In genomic region chr4:118291231-118291630, GRCm38 (mm10) we compare ENCODE assay signal across 8 mouse cellular contexts. TPM values are rescaled to one million over a fixed set of nuclear protein-coding genes. Genes with fewer than 3 reads are reported as not detected.
DNase-seq lines count a peak whose midpoint lies in the region; ATAC-seq and TF ChIP-seq lines count a peak whose summit lies in the region.

TSS of gene Ptprf (minus strand) at chr4:118291405.

- H3K9ac ChIP-seq in embryonic facial prominence, embryonic 13.5 days = peak within 1 kb of the TSS; percentile 95
- H3K9ac ChIP-seq in heart, embryonic 14.5 days (ENCODE audit: low read length) = peak within 1 kb of the TSS; percentile 92
- peak within 1 kb of the TSS; percentile 95 for H3K9ac ChIP-seq in kidney, postnatal 0 days (ENCODE audit: low read depth, low read length)
- peak within 1 kb of the TSS; percentile 78 for H3K9ac ChIP-seq in liver, embryonic 11.5 days (ENCODE audit: low read depth, low read length)
- H3K9ac ChIP-seq in neural tube, embryonic 11.5 days (ENCODE audit: low read length) = peak within 1 kb of the TSS; percentile 95

- peak within 1 kb of the TSS; percentile 69 for H3K4me2 ChIP-seq in embryonic facial prominence, embryonic 13.5 days
- H3K4me2 ChIP-seq in heart, embryonic 14.5 days (ENCODE audit: low read length) = peak within 1 kb of the TSS; percentile 84
- H3K4me2 ChIP-seq in kidney, postnatal 0 days (ENCODE audit: low read length) = peak within 1 kb of the TSS; percentile 80
- H3K4me2 ChIP-seq in liver, embryonic 11.5 days = peak within 1 kb of the TSS; percentile 75
- H3K4me2 ChIP-seq in neural tube, embryonic 11.5 days (ENCODE audit: low read depth) = peak within 1 kb of the TSS; percentile 50

- H3K27me3 ChIP-seq in embryonic facial prominence, embryonic 13.5 days = no peaks in the 10 kb centered on the region
- H3K27me3 ChIP-seq in heart, embryonic 14.5 days (ENCODE audit: control insufficient read depth, insufficient read depth, low read length) = no peaks in the 10 kb centered on the region
- no peaks in the 10 kb centered on the region for H3K27me3 ChIP-seq in kidney, postnatal 0 days (ENCODE audit: insufficient read depth, low read length)
- H3K27me3 ChIP-seq in liver, embryonic 11.5 days (replicated peaks; ENCODE audit: control insufficient read depth, insufficient read depth, low read length) = peaks cover 35% of the 10 kb centered on the region
- H3K27me3 ChIP-seq in neural tube, embryonic 11.5 days (ENCODE audit: control insufficient read depth, insufficient read depth, low read length) = no peaks in the 10 kb centered on the region

- peak within 1 kb of the TSS; percentile 85 for H3K4me3 ChIP-seq in embryonic facial prominence, embryonic 13.5 days
- H3K4me3 ChIP-seq in heart, embryonic 14.5 days (ENCODE audit: control insufficient read depth in 1 of 2, insufficient read depth in 1 of 2, low read depth in 1 of 2, low read length in 2 of 2) = peak within 1 kb of the TSS; percentile 74 to 80
- peak within 1 kb of the TSS; percentile 90 for H3K4me3 ChIP-seq in kidney, postnatal 0 days (replicated peaks; ENCODE audit: low read depth, low read length)
- H3K4me3 ChIP-seq in liver, embryonic 11.5 days (ENCODE audit: low read depth, low read length) = peak within 1 kb of the TSS; percentile 77
- H3K4me3 ChIP-seq in neural tube, embryonic 11.5 days (ENCODE audit: low read depth, low read length) = peak within 1 kb of the TSS; percentile 99

- peaks cover 47% of the 10 kb centered on the region for H3K4me1 ChIP-seq in embryonic facial prominence, embryonic 13.5 days
- H3K4me1 ChIP-seq in heart, embryonic 14.5 days (ENCODE audit: control insufficient read depth in 2 of 2, insufficient read depth in 2 of 2, low read length in 2 of 2) = peaks cover 8 to 19% of the 10 kb centered on the region in 2 experiments; a peak in 3 of 4 replicates
- H3K4me1 ChIP-seq in kidney, postnatal 0 days (replicated peaks; ENCODE audit: insufficient read depth, low read length) = peaks cover 17% of the 10 kb centered on the region
- H3K4me1 ChIP-seq in liver, embryonic 11.5 days (replicated peaks; ENCODE audit: control insufficient read depth, insufficient read depth, low read length) = peaks cover 11% of the 10 kb centered on the region
- H3K4me1 ChIP-seq in neural tube, embryonic 11.5 days (ENCODE audit: control insufficient read depth, insufficient read depth, low read length) = peaks cover 9% of the 10 kb centered on the region

- H3K27ac ChIP-seq in embryonic facial prominence, embryonic 13.5 days = peak within 1 kb of the TSS; percentile 94
- peak within 1 kb of the TSS; percentile 28 to 82; a peak in 3 of 4 replicates for H3K27ac ChIP-seq in heart, embryonic 14.5 days (replicated peaks in 1 of 2; ENCODE audit: control insufficient read depth in 1 of 2, insufficient read depth in 1 of 2, low read depth in 2 of 2, low read length in 2 of 2)
- H3K27ac ChIP-seq in kidney, postnatal 0 days = peak within 1 kb of the TSS; percentile 92
- peak within 1 kb of the TSS; percentile 75 for H3K27ac ChIP-seq in liver, embryonic 11.5 days (ENCODE audit: low read depth, low read length)
- peak within 1 kb of the TSS; percentile 86 for H3K27ac ChIP-seq in neural tube, embryonic 11.5 days (ENCODE audit: low read depth, low read length)

- H3K36me3 ChIP-seq in embryonic facial prominence, embryonic 13.5 days = peaks cover 14% of the 10 kb centered on the region
- 0 out of 2 replicates have a peak, but pooled peaks cover 7% of the 10 kb centered on the region for H3K36me3 ChIP-seq in heart, embryonic 14.5 days (ENCODE audit: control insufficient read depth, insufficient read depth, low read length)
- no peaks in the 10 kb centered on the region for H3K36me3 ChIP-seq in kidney, postnatal 0 days (ENCODE audit: insufficient read depth, low read length)
- H3K36me3 ChIP-seq in liver, embryonic 11.5 days (ENCODE audit: control insufficient read depth, insufficient read depth, low read length) = peaks cover 2% of the 10 kb centered on the region; the same call in 1 of the 2 replicates
- no peaks in the 10 kb centered on the region for H3K36me3 ChIP-seq in neural tube, embryonic 11.5 days (ENCODE audit: control insufficient read depth, insufficient read depth, low read length)

- H3K9me3 ChIP-seq in embryonic facial prominence, embryonic 13.5 days = no peaks in the 10 kb centered on the region
- no peaks in the 10 kb centered on the region for H3K9me3 ChIP-seq in heart, embryonic 14.5 days (ENCODE audit: control insufficient read depth, low read length)
- no peaks in the 10 kb centered on the region for H3K9me3 ChIP-seq in kidney, postnatal 0 days (replicated peaks; ENCODE audit: low read length)
- no peaks in the 10 kb centered on the region for H3K9me3 ChIP-seq in liver, embryonic 11.5 days (ENCODE audit: control insufficient read depth, low read length)
- no peaks in the 10 kb centered on the region for H3K9me3 ChIP-seq in neural tube, embryonic 11.5 days (ENCODE audit: control insufficient read depth, low read length)

- peak; percentile 59; the same call in 1 of the 2 replicates for ATAC-seq in embryonic facial prominence, embryonic 13.5 days (ENCODE audit: insufficient number of reproducible peaks, insufficient read depth, low FRiP score, low TSS enrichment, low read depth)
- ATAC-seq in heart, embryonic 14.5 days (ENCODE audit: insufficient number of reproducible peaks, insufficient read depth, low FRiP score, low read depth) = peak; percentile 62
- ATAC-seq in kidney, postnatal 0 days (replicated peaks; ENCODE audit: low FRiP score, low read depth) = peak; percentile 56
- ATAC-seq in liver, embryonic 11.5 days (replicated peaks; ENCODE audit: low FRiP score) = peak; percentile 55; the same call in 1 of the 2 replicates
- peak; percentile 48; the same call in 1 of the 2 replicates for ATAC-seq in neural tube, embryonic 11.5 days (ENCODE audit: insufficient read depth, low FRiP score, low TSS enrichment)

- TF ChIP-seq CTCF in kidney, postnatal 0 days (IDR thresholded peaks at IDR 0.05; ENCODE audit: low read depth) = no peak

- WGBS in embryonic facial prominence, embryonic 13.5 days = 2% methylated on average over 29 of the region's 50 CpGs
- WGBS in heart, embryonic 14.5 days = 9% methylated on average over 11 of the region's 50 CpGs
- WGBS in kidney, postnatal 0 days = 2% methylated on average over 39 of the region's 50 CpGs
- WGBS in liver, embryonic 11.5 days = 8% methylated on average over 19 of the region's 50 CpGs
- 3% methylated on average over 21 of the region's 50 CpGs for WGBS in neural tube, embryonic 11.5 days

- DNase-seq in left cerebral cortex, adult 18-20 months (ENCODE audit: low spot score in 2 of 2) = peak; percentile 70 to 81
- no peak for DNase-seq in left cerebral cortex, adult 11 months (ENCODE audit: low spot score)
- DNase-seq in kidney, postnatal 0 days (ENCODE audit: low spot score) = peak; percentile 81
- DNase-seq in liver, embryonic 11.5 days (ENCODE audit: low spot score) = peak; percentile 75
- peak; percentile 85 for DNase-seq in neural tube, embryonic 11.5 days (ENCODE audit: low spot score)
- DNase-seq in thymus, postnatal 25 days = peak; percentile 85

RNA-seq across cellular contexts. Expression of gene Ptprf, which starts in this region (rescaled TPM):
- total RNA-seq in left cerebral cortex, adult 18-20 months (2021) = 100 to 1,000 TPM; 101 to 110 TPM
- polyA plus RNA-seq in embryonic facial prominence, embryonic 13.5 days (2015; fragmentation: Nextera tagmentation; extraction: Ambion mirVana) = 79.8 and 88.8 TPM in 2 replicates
- 19.6 and 19.7 TPM in 2 replicates for polyA plus RNA-seq in heart, embryonic 14.5 days (2014; fragmentation: Nextera tagmentation; extraction: Ambion mirVana)
- 34.0 and 37.6 TPM in 2 replicates for polyA plus RNA-seq in kidney, postnatal 0 days (2015; fragmentation: Nextera tagmentation; extraction: Ambion mirVana)
- 29.1 and 29.2 TPM in 2 replicates for polyA plus RNA-seq in liver, embryonic 11.5 days (2014; fragmentation: Nextera tagmentation; extraction: Ambion mirVana)
- 68.9 and 80.1 TPM in 2 replicates for polyA plus RNA-seq in neural tube, embryonic 11.5 days (2014; fragmentation: Nextera tagmentation; extraction: Ambion mirVana)
